Mouse (Mus musculus) forebrain, embryonic 16.5 days (tissue): ENCODE data around the gene Tifa. TPM values are rescaled to one million over a fixed set of nuclear protein-coding genes. Genes with fewer than 3 reads are reported as not detected.

Source experiments
- ATAC-seq: fragments of 200-750 bp; cut with Nextera tagmentation; 2 replicates; pipeline ENCODE4 v1.8.0; 2017; ENCODE audit warnings: mild to moderate bottlenecking, moderate library complexity
- H3K27ac ChIP-seq: fragments of 300-500 bp; sonication (generic); 2 replicates; pipeline ENCODE4 v1.5.1; 2014; ENCODE audit warnings: low read length, control low read depth
- H3K27me3 ChIP-seq: fragments of 300-500 bp; sonication (generic); replicated peaks from 2 replicates; pipeline ENCODE4 v1.6.1; 2014; ENCODE audit warnings: low read length; ENCODE audit not compliant: control insufficient read depth, insufficient read depth
- H3K36me3 ChIP-seq: fragments of 300-500 bp; sonication (generic); 2 replicates; pipeline ENCODE4 v1.6.1; 2014; ENCODE audit not compliant: control insufficient read depth, insufficient read depth
- H3K4me1 ChIP-seq: fragments of 300-500 bp; sonication (generic); replicated peaks from 2 replicates; pipeline ENCODE4 v1.6.1; 2014; ENCODE audit warnings: low read length; ENCODE audit not compliant: control insufficient read depth, insufficient read depth
- H3K4me2 ChIP-seq: fragments of 300-500 bp; sonication (generic); 2 replicates; pipeline ENCODE4 v1.6.1; 2014; ENCODE audit warnings: mild to moderate bottlenecking, low read length, control low read depth
- H3K4me3 ChIP-seq: fragments of 300-500 bp; sonication (generic); replicated peaks from 2 replicates; pipeline ENCODE4 v1.5.1; 2014; ENCODE audit warnings: mild to moderate bottlenecking, low read length, control low read depth
- H3K9ac ChIP-seq: fragments of 300-500 bp; sonication (generic); replicated peaks from 2 replicates; pipeline ENCODE4 v1.6.1; 2014; ENCODE audit warnings: low read depth, low read length, control low read depth
- H3K9me3 ChIP-seq: fragments of 300-500 bp; sonication (generic); 2 replicates; pipeline ENCODE4 v1.6.1; 2016; ENCODE audit warnings: low read length; ENCODE audit not compliant: control insufficient read depth
- WGBS: fragments of 180-500 bp; shearing (Covaris S2); extraction: QIAGEN DNeasy Blood & Tissue Kit; methylation state at CpG from one replicate; pipeline ENCODE4 v1.1.7; 2014; 5-methylcytosine and 5-hydroxymethylcytosine counted together
- polyA plus RNA-seq: library from polyadenylated mRNA; unstranded; fragments of >200 nt; fragmentation: Nextera tagmentation; extraction: Ambion mirVana; gene quantifications from 2 replicates; pipeline ENCODE4 v1.2.1, GENCODE M21; 2015

The Tifa gene
- polyA plus RNA-seq, 1 experiment from 2014 or later = 3.4 TPM

- H3K27ac ChIP-seq = no peak overlapping the region
- H3K4me2 ChIP-seq = no peak overlapping the region
- H3K27me3 ChIP-seq = no peaks in the 10 kb centered on the region
- no peak for ATAC-seq
- H3K4me1 ChIP-seq = no peaks in the 10 kb centered on the region
- 25% methylated on average over 5 of the region's 5 CpGs for WGBS
- no peaks in the 10 kb centered on the region for H3K9me3 ChIP-seq
- H3K4me3 ChIP-seq = no peak overlapping the region
- peaks cover 13% of the 10 kb centered on the region for H3K36me3 ChIP-seq
- H3K9ac ChIP-seq = no peak overlapping the region
These were observed 18.2 kb downstream of the Tifa start for GRCm38 (mm10) chr3:127807846-127808245.

GRCm38 (mm10) chr3:127809103-127809502, 19.5 kb downstream of the Tifa start:
- no peaks in the 10 kb centered on the region for H3K27me3 ChIP-seq
- no peaks in the 10 kb centered on the region for H3K9me3 ChIP-seq
- no peak overlapping the region for H3K9ac ChIP-seq
- ATAC-seq = no peak
- no peaks in the 10 kb centered on the region for H3K4me1 ChIP-seq
- no peak overlapping the region for H3K27ac ChIP-seq
- no peak overlapping the region for H3K4me3 ChIP-seq
- H3K4me2 ChIP-seq = no peak overlapping the region
- peaks cover 15% of the 10 kb centered on the region for H3K36me3 ChIP-seq
- WGBS = 93% methylated on average over 7 of the region's 7 CpGs

GRCm38 (mm10) chr3:127817120-127817683, 27.6 kb downstream of the Tifa start:
- H3K4me2 ChIP-seq = no peak overlapping the region
- WGBS = 81% methylated on average over 7 of the region's 7 CpGs
- H3K9ac ChIP-seq = no peak overlapping the region
- H3K36me3 ChIP-seq = peaks cover 7% of the 10 kb centered on the region; the same call in 1 of the 2 replicates
- H3K4me3 ChIP-seq = no peak overlapping the region
- H3K27me3 ChIP-seq = no peaks in the 10 kb centered on the region
- H3K9me3 ChIP-seq = no peaks in the 10 kb centered on the region
- H3K4me1 ChIP-seq = no peaks in the 10 kb centered on the region
- ATAC-seq = no peak
- H3K27ac ChIP-seq = no peak overlapping the region

GRCm38 (mm10) chr3:127818694-127819663, 29.4 kb downstream of the Tifa start:
- Histone ChIP-seq H3K36me3 (peaks cover 4% of the 10 kb centered on the region; the same call in 1 of the 2 replicates), H3K4me3 (no peak overlapping the region), H3K9ac (no peak overlapping the region), H3K4me2 (no peak overlapping the region), H3K27ac (no peak overlapping the region), H3K9me3 (no peaks in the 10 kb centered on the region), H3K4me1 (0 out of 2 replicates have a peak, but pooled peaks cover under 1% of the 10 kb centered on the region), H3K27me3 (no peaks in the 10 kb centered on the region)
- 87% methylated on average over 11 of the region's 11 CpGs for WGBS
- ATAC-seq = no peak

- Histone ChIP-seq H3K36me3 (peaks cover 4% of the 10 kb centered on the region; the same call in 1 of the 2 replicates), H3K27me3 (no peaks in the 10 kb centered on the region), H3K4me2 (no peak overlapping the region), H3K4me3 (no peak overlapping the region), H3K4me1 (peaks cover 5% of the 10 kb centered on the region; the same call in 1 of the 2 replicates), H3K27ac (no peak overlapping the region), H3K9me3 (no peaks in the 10 kb centered on the region), H3K9ac (no peak overlapping the region)
- ATAC-seq = no peak
- 96% methylated on average over 1 of the region's 1 CpGs for WGBS
These were observed 30.8 kb downstream of the Tifa start for GRCm38 (mm10) chr3:127820400-127820799.

GRCm38 (mm10) chr3:127821209-127821608, 31.6 kb downstream of the Tifa start:
- Histone ChIP-seq H3K36me3 (peaks cover 4% of the 10 kb centered on the region; the same call in 1 of the 2 replicates), H3K4me1 (peaks cover 5% of the 10 kb centered on the region; the same call in 1 of the 2 replicates), H3K9me3 (no peaks in the 10 kb centered on the region), H3K9ac (no peak overlapping the region), H3K4me3 (no peak overlapping the region), H3K27me3 (no peaks in the 10 kb centered on the region), H3K27ac (no peak overlapping the region), H3K4me2 (no peak overlapping the region)
- ATAC-seq = no peak
- 86% methylated on average over 5 of the region's 5 CpGs for WGBS

- ATAC-seq = no peak
- Histone ChIP-seq H3K27me3 (no peaks in the 10 kb centered on the region), H3K9ac (no peak overlapping the region), H3K4me2 (no peak overlapping the region), H3K27ac (no peak overlapping the region), H3K9me3 (no peaks in the 10 kb centered on the region), H3K36me3 (peaks cover 4% of the 10 kb centered on the region; the same call in 1 of the 2 replicates), H3K4me3 (no peak overlapping the region), H3K4me1 (peaks cover 11% of the 10 kb centered on the region)
- WGBS = 72% methylated on average over 17 of the region's 17 CpGs
These were observed 34.6 kb downstream of the Tifa start for GRCm38 (mm10) chr3:127823886-127824863.

- no peak overlapping the region for H3K4me3 ChIP-seq
- H3K4me1 ChIP-seq = peaks cover 11% of the 10 kb centered on the region
- H3K27me3 ChIP-seq = no peaks in the 10 kb centered on the region
- 71% methylated on average over 7 of the region's 7 CpGs for WGBS
- H3K9me3 ChIP-seq = no peaks in the 10 kb centered on the region
- no peak overlapping the region for H3K27ac ChIP-seq
- H3K4me2 ChIP-seq = no peak overlapping the region
- no peaks in the 10 kb centered on the region for H3K36me3 ChIP-seq
- H3K9ac ChIP-seq = no peak overlapping the region
- no peak for ATAC-seq
These were observed 36.9 kb downstream of the Tifa start for GRCm38 (mm10) chr3:127826503-127826902.
